Mouse (Mus musculus) neural tube, embryonic 14.5 days (tissue): ENCODE results near the gene Actl11. TPM values are rescaled to one million over a fixed set of nuclear protein-coding genes. Genes with fewer than 3 reads are reported as not detected.

Experiments used
- ATAC-seq: fragments of 200-750 bp; cut with Nextera tagmentation; 2 replicates; pipeline ENCODE4 v1.8.0; 2017; ENCODE audit warnings: low read depth, mild to moderate bottlenecking, moderate TSS enrichment, moderate library complexity
- H3K27ac ChIP-seq: fragments of 300-500 bp; sonication (generic); 2 replicates; pipeline ENCODE4 v1.5.1; 2014; ENCODE audit warnings: low read depth, mild to moderate bottlenecking, control low read depth, low read length, moderate library complexity, mixed read lengths
- H3K27me3 ChIP-seq: fragments of 300-500 bp; sonication (generic); 2 replicates; pipeline ENCODE4 v1.6.1; 2014; ENCODE audit warnings: low read length; ENCODE audit not compliant: control insufficient read depth, insufficient read depth
- H3K36me3 ChIP-seq: fragments of 300-500 bp; sonication (generic); 2 replicates; pipeline ENCODE4 v1.6.1; 2014; ENCODE audit warnings: low read length, mixed read lengths; ENCODE audit not compliant: control insufficient read depth, insufficient read depth
- H3K4me1 ChIP-seq: fragments of 300-500 bp; sonication (generic); 2 replicates; pipeline ENCODE4 v1.6.1; 2014; ENCODE audit warnings: low read length; ENCODE audit not compliant: control insufficient read depth, insufficient read depth
- H3K4me2 ChIP-seq: fragments of 300-500 bp; sonication (generic); 2 replicates; pipeline ENCODE4 v1.6.1; 2014; ENCODE audit warnings: mild to moderate bottlenecking, low read depth, low read length, control low read depth
- H3K4me3 ChIP-seq: fragments of 300-500 bp; sonication (generic); 2 replicates; pipeline ENCODE4 v1.5.1; 2014; ENCODE audit warnings: low read depth, low read length, control low read depth, mixed read lengths
- H3K9ac ChIP-seq: fragments of 300-500 bp; sonication (generic); replicated peaks from 2 replicates; pipeline ENCODE4 v1.6.1; 2014; ENCODE audit warnings: low read depth, mild to moderate bottlenecking, control low read depth, low read length, mixed read lengths
- H3K9me3 ChIP-seq: fragments of 300-500 bp; sonication (generic); 2 replicates; pipeline ENCODE4 v1.6.1; 2016; ENCODE audit warnings: low read length; ENCODE audit not compliant: control insufficient read depth
- WGBS: fragments of 180-500 bp; shearing (Covaris S2); extraction: QIAGEN DNeasy Blood & Tissue Kit; methylation state at CpG from one replicate; pipeline ENCODE4 v1.1.7; 2014; 5-methylcytosine and 5-hydroxymethylcytosine counted together
- polyA plus RNA-seq: library from polyadenylated mRNA; unstranded; fragments of >200 nt; fragmentation: Nextera tagmentation; extraction: Ambion mirVana; gene quantifications from 2 replicates; pipeline ENCODE4 v1.2.1, GENCODE M21; 2014

The Actl11 gene
- polyA plus RNA-seq, 1 experiment from 2014 or later = not detected

DNA sequence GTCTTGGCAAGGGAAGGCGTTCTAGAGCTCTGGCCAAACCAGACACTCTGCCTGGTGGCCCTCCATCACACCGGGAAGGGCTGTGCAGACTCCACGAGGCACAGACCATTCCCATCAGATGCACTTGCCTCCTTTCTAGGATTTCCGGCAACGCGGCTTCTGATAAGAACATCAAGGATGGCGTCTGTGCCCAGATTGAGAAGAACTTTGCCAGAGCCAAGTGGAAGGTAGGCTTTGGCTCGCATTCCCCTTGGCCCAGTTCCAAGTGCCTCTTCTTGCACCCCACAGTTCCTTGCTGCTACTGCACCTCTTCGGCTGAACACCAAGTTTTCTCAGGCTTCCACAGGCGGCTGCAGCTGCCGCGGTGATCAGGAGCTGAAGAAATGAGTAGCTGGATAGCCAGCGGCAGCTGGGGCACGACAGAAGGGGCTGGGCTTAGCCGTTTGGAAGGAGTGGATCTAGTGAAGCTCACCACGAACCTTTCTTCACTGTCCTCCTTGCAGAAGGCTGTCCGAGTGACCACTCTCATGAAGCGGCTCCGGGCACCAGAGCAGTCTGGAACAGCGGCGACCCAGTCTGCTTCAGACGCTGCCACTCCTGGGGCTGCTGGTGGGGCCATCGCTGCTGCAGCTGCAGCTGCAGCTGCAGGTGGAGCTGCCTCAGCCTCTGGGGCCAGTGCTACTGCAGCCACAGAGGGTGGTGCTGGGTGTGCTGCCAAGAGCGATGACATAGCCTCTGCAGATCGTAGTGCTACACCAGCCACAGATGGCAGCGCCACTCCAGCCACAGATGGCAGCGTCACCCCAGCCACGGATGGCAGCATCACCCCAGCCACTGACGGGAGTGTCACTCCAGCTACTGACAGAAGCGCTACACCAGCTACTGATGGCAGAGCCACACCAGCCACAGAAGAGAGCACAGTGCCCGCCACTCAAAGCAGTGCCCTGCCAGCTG lies 19.2 kb downstream of the Actl11 start:
- Histone ChIP-seq H3K27ac (no peak overlapping the region), H3K27me3 (no peaks in the 10 kb centered on the region), H3K4me3 (no peak overlapping the region), H3K4me2 (no peak overlapping the region), H3K9me3 (no peaks in the 10 kb centered on the region), H3K9ac (no peak overlapping the region), H3K4me1 (0 out of 2 replicates have a peak, but pooled peaks cover 4% of the 10 kb centered on the region), H3K36me3 (peaks cover 3% of the 10 kb centered on the region; the same call in 1 of the 2 replicates)
- ATAC-seq = no peak
- WGBS = 90% methylated on average over 31 of the region's 31 CpGs

DNA sequence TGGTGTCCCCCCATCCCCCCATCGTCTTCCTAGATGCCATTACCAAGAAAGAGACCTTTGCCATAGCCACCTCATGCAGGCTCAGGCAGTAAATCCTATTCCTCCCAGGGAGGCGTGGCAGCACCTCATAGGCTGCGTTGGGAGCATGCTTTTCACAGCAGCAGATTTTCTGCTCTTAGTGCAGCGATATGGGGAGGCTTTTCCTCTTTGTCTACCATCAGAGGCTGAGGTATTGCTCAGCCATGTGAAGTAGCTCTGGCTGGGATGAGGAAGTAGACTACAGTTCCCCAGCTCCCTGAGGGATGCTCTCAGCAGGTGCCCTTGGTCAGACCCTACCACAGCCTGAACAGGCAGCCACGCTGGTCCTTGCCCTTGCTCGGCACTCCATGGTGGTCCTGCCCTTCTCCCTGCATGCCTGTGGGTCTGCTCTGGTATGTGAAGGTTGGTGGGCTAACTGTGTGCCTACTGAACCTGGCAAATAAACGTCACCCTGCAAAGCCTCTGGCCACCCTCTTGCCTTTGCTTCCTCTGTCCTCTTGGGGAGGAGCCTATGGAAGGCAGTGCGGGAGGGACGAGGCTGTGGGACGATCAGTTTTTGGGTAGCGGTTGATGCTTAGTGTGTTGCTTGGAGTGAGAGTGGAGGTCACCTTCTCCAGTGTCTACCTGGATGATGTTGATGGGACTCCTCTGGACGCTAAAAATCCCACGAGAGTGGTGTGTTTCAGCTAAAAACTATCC lies 21.1 kb downstream of the Actl11 start:
- H3K9ac ChIP-seq = no peak overlapping the region
- no peaks in the 10 kb centered on the region for H3K27me3 ChIP-seq
- 84% methylated on average over 13 of the region's 13 CpGs for WGBS
- no peak for ATAC-seq
- no peak overlapping the region for H3K4me2 ChIP-seq
- no peak overlapping the region for H3K4me3 ChIP-seq
- H3K27ac ChIP-seq = no peak overlapping the region
- H3K9me3 ChIP-seq = no peaks in the 10 kb centered on the region
- H3K36me3 ChIP-seq = peaks cover 3% of the 10 kb centered on the region; the same call in 1 of the 2 replicates
- H3K4me1 ChIP-seq = 0 out of 2 replicates have a peak, but pooled peaks cover 4% of the 10 kb centered on the region

DNA sequence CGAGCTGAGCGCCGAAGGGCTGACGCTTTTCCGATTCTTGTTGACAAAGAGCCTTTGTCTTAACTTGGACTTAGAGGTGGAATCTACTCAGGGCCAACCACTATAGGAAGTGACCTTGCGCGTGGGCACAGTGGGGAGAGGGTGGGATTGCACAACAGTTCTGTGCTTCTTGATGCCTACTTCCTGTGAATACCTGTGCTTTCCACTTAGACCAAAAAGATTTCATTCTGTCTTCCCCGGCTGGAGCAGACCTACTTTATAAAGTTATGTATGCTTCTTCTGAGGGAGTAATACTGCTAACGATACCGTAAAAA lies 21.6 kb downstream of the Actl11 start, which contains the start of gene Traip:
Gene Traip, plus strand, starts transcription at position 215 of the 314 bp plus-strand sequence.
- WGBS = 90% methylated on average over 10 of the region's 10 CpGs
- Histone ChIP-seq H3K27ac (peak within 1 kb of the TSS; percentile 87), H3K27me3 (no peaks in the 10 kb centered on the region), H3K9me3 (no peaks in the 10 kb centered on the region), H3K4me3 (peak within 1 kb of the TSS; percentile 39), H3K4me1 (0 out of 2 replicates have a peak, but pooled peaks cover 4% of the 10 kb centered on the region), H3K36me3 (peaks cover 3% of the 10 kb centered on the region; the same call in 1 of the 2 replicates), H3K4me2 (peak within 1 kb of the TSS; percentile 84), H3K9ac (peak within 1 kb of the TSS; percentile 55)
- ATAC-seq = no peak

DNA sequence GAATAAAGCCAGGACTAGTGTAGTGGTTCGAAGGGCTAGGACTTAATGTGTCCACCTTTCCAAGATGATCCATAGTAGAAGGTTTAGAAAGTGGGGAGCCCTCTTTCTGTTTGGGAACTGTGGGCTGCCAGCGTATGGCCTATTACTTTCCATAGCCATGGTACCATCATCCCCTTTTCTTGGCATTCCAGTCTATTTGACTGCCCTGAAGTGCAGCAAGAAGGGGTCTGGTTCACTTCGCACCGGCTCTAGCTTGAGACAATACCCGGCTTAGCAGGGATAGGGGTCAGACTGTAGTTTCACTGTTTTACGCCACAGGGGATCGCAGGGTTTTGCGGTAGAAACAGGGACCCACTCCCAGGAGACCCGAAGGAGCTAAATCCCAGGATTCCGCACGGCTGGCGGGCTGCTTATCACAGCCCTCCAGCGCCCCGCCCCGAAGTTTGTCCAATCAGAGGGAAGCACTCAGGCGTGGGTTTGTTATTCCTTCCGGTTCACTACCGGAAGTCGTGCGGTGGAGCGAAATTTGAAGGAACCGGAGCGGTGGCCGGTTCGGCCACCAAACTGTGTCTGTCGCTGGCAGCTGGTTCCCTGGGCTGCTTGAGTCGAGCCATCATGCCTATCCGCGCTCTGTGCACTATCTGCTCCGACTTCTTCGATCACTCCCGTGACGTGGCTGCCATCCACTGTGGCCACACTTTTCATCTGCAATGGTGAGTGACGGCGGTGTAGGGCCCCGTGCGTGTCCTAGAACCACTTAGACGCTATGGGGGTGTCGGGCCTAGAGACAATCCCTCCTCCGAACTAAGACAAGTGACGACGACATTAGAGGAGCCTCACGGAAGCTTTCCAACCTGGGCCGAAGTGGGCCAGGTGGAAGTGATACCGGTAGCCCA lies 22.4 kb downstream of the Actl11 start:
- 10% methylated on average over 45 of the region's 45 CpGs for WGBS
- H3K27ac ChIP-seq = peak overlapping the region; percentile 87

GRCm38 (mm10) chr9:107955613-107956289 lies 27.5 kb downstream of the Actl11 start:
- H3K9ac ChIP-seq = no peak overlapping the region
- H3K4me2 ChIP-seq = no peak overlapping the region
- no peaks in the 10 kb centered on the region for H3K9me3 ChIP-seq
- no peaks in the 10 kb centered on the region for H3K27me3 ChIP-seq
- H3K4me1 ChIP-seq = 0 out of 2 replicates have a peak, but pooled peaks cover 4% of the 10 kb centered on the region
- no peaks in the 10 kb centered on the region for H3K36me3 ChIP-seq
- H3K4me3 ChIP-seq = no peak overlapping the region
- 78% methylated on average over 6 of the region's 6 CpGs for WGBS
- ATAC-seq = no peak
- H3K27ac ChIP-seq = no peak overlapping the region

More for the DNA sequence above, 22.4 kb downstream of the Actl11 start:
- H3K27me3 ChIP-seq = no peaks in the 10 kb centered on the region
- H3K9me3 ChIP-seq = no peaks in the 10 kb centered on the region
- peak; percentile 96 for ATAC-seq
- H3K9ac ChIP-seq = peak overlapping the region; percentile 55
- H3K36me3 ChIP-seq = peaks cover 3% of the 10 kb centered on the region; the same call in 1 of the 2 replicates
- H3K4me1 ChIP-seq = 0 out of 2 replicates have a peak, but pooled peaks cover 4% of the 10 kb centered on the region
- H3K4me3 ChIP-seq = peak overlapping the region; percentile 39
- peak overlapping the region; percentile 84 for H3K4me2 ChIP-seq

DNA sequence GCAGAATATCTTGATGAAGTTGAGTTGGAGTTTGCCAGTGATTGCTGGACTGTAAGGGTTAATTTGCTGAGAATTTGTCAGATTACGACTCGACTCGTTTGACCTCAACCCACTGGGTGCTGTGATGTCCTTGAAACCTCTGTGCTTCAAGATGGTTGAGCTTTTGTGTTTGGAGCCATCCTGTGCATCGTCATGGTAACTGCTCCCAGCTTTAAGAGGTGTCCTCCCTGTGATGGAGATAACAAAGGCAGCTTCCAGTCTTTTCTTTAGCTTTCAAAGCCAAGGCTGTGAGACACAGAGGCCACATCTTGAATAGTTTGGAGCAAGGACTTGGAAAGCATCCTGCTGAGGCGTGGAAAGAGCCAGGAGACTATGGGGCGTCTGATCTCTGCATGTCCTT lies 28.9 kb downstream of the Actl11 start:
- WGBS = 19% methylated on average over 6 of the region's 6 CpGs
- H3K27ac ChIP-seq = no peak overlapping the region
- H3K9me3 ChIP-seq = no peaks in the 10 kb centered on the region
- H3K9ac ChIP-seq = no peak overlapping the region
- ATAC-seq = no peak
- no peaks in the 10 kb centered on the region for H3K27me3 ChIP-seq
- no peak overlapping the region for H3K4me3 ChIP-seq
- no peaks in the 10 kb centered on the region for H3K36me3 ChIP-seq
- H3K4me2 ChIP-seq = no peak overlapping the region
- peaks cover 4% of the 10 kb centered on the region; the same call in 1 of the 2 replicates for H3K4me1 ChIP-seq

GRCm38 (mm10) chr9:107959896-107960295 lies 31.6 kb downstream of the Actl11 start:
- Histone ChIP-seq H3K4me2 (no peak overlapping the region), H3K4me1 (peaks cover 4% of the 10 kb centered on the region; the same call in 1 of the 2 replicates), H3K36me3 (no peaks in the 10 kb centered on the region), H3K9me3 (no peaks in the 10 kb centered on the region), H3K27me3 (no peaks in the 10 kb centered on the region), H3K4me3 (no peak overlapping the region), H3K27ac (no peak overlapping the region), H3K9ac (no peak overlapping the region)
- no peak for ATAC-seq
- WGBS = 62% methylated on average over 6 of the region's 6 CpGs

DNA sequence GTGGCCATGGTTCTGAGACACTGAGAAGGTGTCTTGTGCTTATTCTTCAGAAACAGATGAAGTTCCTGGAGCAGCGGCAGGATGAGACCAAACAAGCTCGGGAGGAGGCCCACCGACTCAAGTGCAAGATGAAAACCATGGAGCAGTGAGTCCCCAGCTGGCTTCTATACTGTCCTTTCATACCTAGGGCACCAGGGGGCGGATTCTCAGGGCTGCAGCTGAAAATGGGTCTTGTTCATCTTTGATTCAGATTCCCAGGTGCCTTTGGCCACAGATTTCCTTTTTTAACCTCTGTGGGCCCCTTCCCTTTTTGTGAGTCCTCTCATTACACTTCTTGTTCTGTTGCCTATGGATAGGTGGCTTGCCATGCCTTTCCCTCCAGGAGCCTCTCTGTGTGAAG lies 32.7 kb downstream of the Actl11 start:
- H3K27me3 ChIP-seq = no peaks in the 10 kb centered on the region
- no peak for ATAC-seq
- 82% methylated on average over 4 of the region's 4 CpGs for WGBS
- H3K4me1 ChIP-seq = peaks cover 4% of the 10 kb centered on the region; the same call in 1 of the 2 replicates
- no peak overlapping the region for H3K9ac ChIP-seq
- H3K36me3 ChIP-seq = no peaks in the 10 kb centered on the region
- H3K4me2 ChIP-seq = no peak overlapping the region
- H3K4me3 ChIP-seq = no peak overlapping the region
- H3K27ac ChIP-seq = peak overlapping the region; percentile 45; the same call in 1 of the 2 replicates
- no peaks in the 10 kb centered on the region for H3K9me3 ChIP-seq
